Mouse (Mus musculus) forebrain, embryonic 14.5 days (tissue): ENCODE measurements at regions not wholly inside any gene's neighbourhood (a gene's known extent, or its start where the extent isn't known, plus 50 kb on each side); places are given as distances from the start of the nearest gene placed in this dataset.
A peak's percentile ranks its signal among the peaks of the same experiment; 100 is the strongest.

Experiments
- ATAC-seq: fragments of 200-750 bp; cut with Nextera tagmentation; 2 replicates; pipeline ENCODE4 v1.8.0; 2017; ENCODE audit warnings: mild to moderate bottlenecking, moderate library complexity
- DNase-seq: peaks from one replicate; pipeline ENCODE4 v3.0.0-alpha.2; 2015; ENCODE audit warnings: low spot score
- H3K27ac ChIP-seq: fragments of 300-500 bp; sonication (generic); 2 replicates; pipeline ENCODE4 v1.5.1; 2014; ENCODE audit warnings: low read depth, mild to moderate bottlenecking, control low read depth, low read length, moderate library complexity
- H3K27me3 ChIP-seq: fragments of 300-500 bp; sonication (generic); replicated peaks from 2 replicates; pipeline ENCODE4 v1.6.1; 2014; ENCODE audit warnings: low read length, control low read depth, mixed read lengths; ENCODE audit not compliant: control insufficient read depth, insufficient read depth
- H3K36me3 ChIP-seq: fragments of 300-500 bp; sonication (generic); 2 replicates; pipeline ENCODE4 v1.6.1; 2014; ENCODE audit warnings: low read length, control low read depth; ENCODE audit not compliant: control insufficient read depth, insufficient read depth
- H3K4me1 ChIP-seq: fragments of 300-500 bp; sonication (generic); 2 replicates; pipeline ENCODE4 v1.6.1; 2014; ENCODE audit warnings: antibody characterized with exemption, low read length, control low read depth; ENCODE audit not compliant: control insufficient read depth, insufficient read depth
- H3K4me2 ChIP-seq: fragments of 300-500 bp; sonication (generic); 2 replicates; pipeline ENCODE4 v1.6.1; 2014; ENCODE audit warnings: mild to moderate bottlenecking, control low read depth, low read length
- H3K4me3 ChIP-seq: fragments of 300-500 bp; sonication (generic); 2 replicates; pipeline ENCODE4 v1.5.1; 2014; ENCODE audit warnings: low read depth, low read length, control low read depth
- H3K9ac ChIP-seq: fragments of 300-500 bp; sonication (generic); 2 replicates; pipeline ENCODE4 v1.6.1; 2014; ENCODE audit warnings: mild to moderate bottlenecking, low read length, control low read depth, moderate library complexity
- H3K9me3 ChIP-seq: fragments of 300-500 bp; sonication (generic); replicated peaks from 2 replicates; pipeline ENCODE4 v1.6.1; 2016; ENCODE audit warnings: low read length, control low read depth, mixed read lengths; ENCODE audit not compliant: control insufficient read depth
- WGBS: fragments of 180-500 bp; shearing (Covaris S2); extraction: QIAGEN DNeasy Blood & Tissue Kit; methylation state at CpG from one replicate; pipeline ENCODE4 v1.1.7; 2014; 5-methylcytosine and 5-hydroxymethylcytosine counted together

- H3K4me3 ChIP-seq, result peak overlapping the region; percentile 35
- no peaks in the 10 kb centered on the region for H3K36me3 ChIP-seq
- H3K27me3 ChIP-seq, result no peaks in the 10 kb centered on the region
- ATAC-seq, result peak; percentile 93
- H3K27ac ChIP-seq, result peak overlapping the region; percentile 48; the same call in 1 of the 2 replicates
- H3K4me1 ChIP-seq, result peaks cover 11% of the 10 kb centered on the region
- H3K9me3 ChIP-seq, result no peaks in the 10 kb centered on the region
- peak; percentile 87 for DNase-seq
- H3K9ac ChIP-seq, result peak overlapping the region; percentile 58
- WGBS, result 1% methylated on average over 21 of the region's 21 CpGs
- H3K4me2 ChIP-seq, result peak overlapping the region; percentile 71
Observed at GRCm38 (mm10) chr2:160451481-160452238, 84.8 kb upstream of the Mafb start.

GRCm38 (mm10) chr2:160452239-160452530, 85.3 kb upstream of the Mafb start:
- no peak for ATAC-seq
- Histone ChIP-seq H3K9me3 (no peaks in the 10 kb centered on the region), H3K4me2 (peak overlapping the region; percentile 71), H3K4me1 (peaks cover 11% of the 10 kb centered on the region), H3K4me3 (peak overlapping the region; percentile 35), H3K36me3 (no peaks in the 10 kb centered on the region), H3K27me3 (no peaks in the 10 kb centered on the region), H3K9ac (peak overlapping the region; percentile 58), H3K27ac (no peak overlapping the region)
- WGBS, result 12% methylated on average over 6 of the region's 6 CpGs
- no peak for DNase-seq

GRCm38 (mm10) chr2:160452730-160453129, 85.9 kb upstream of the Mafb start:
- ATAC-seq (no peak), DNase-seq (no peak)

GRCm38 (mm10) chr2:160455617-160456016, 88.8 kb upstream of the Mafb start:
- no peak overlapping the region for H3K4me3 ChIP-seq
- WGBS, result 75% methylated on average over 10 of the region's 10 CpGs
- no peaks in the 10 kb centered on the region for H3K9me3 ChIP-seq
- H3K4me1 ChIP-seq, result peaks cover 11% of the 10 kb centered on the region
- no peak overlapping the region for H3K4me2 ChIP-seq
- no peaks in the 10 kb centered on the region for H3K27me3 ChIP-seq
- 0 out of 2 replicates have a peak overlapping the region, but pooled peaks have one; percentile 21 for H3K27ac ChIP-seq
- no peak overlapping the region for H3K9ac ChIP-seq
- ATAC-seq (no peak), DNase-seq (peak; percentile 34)
- H3K36me3 ChIP-seq, result no peaks in the 10 kb centered on the region

More at GRCm38 (mm10) chr2:160452730-160453129, 85.9 kb upstream of the Mafb start:
- Histone ChIP-seq H3K4me2 (no peak overlapping the region), H3K9me3 (no peaks in the 10 kb centered on the region), H3K4me3 (no peak overlapping the region), H3K27ac (no peak overlapping the region), H3K36me3 (no peaks in the 10 kb centered on the region), H3K27me3 (no peaks in the 10 kb centered on the region), H3K9ac (no peak overlapping the region), H3K4me1 (peaks cover 11% of the 10 kb centered on the region)
- 91% methylated on average over 6 of the region's 6 CpGs for WGBS

GRCm38 (mm10) chr2:160456681-160457080, 89.8 kb upstream of the Mafb start:
- DNase-seq (no peak), ATAC-seq (no peak)
- peaks cover 5% of the 10 kb centered on the region for H3K4me1 ChIP-seq
- no peaks in the 10 kb centered on the region for H3K27me3 ChIP-seq
- no peak overlapping the region for H3K4me2 ChIP-seq
- WGBS, result 86% methylated on average over 8 of the region's 8 CpGs
- no peak overlapping the region for H3K4me3 ChIP-seq
- H3K27ac ChIP-seq, result no peak overlapping the region
- H3K36me3 ChIP-seq, result no peaks in the 10 kb centered on the region
- H3K9me3 ChIP-seq, result no peaks in the 10 kb centered on the region
- H3K9ac ChIP-seq, result no peak overlapping the region

GRCm38 (mm10) chr2:160471561-160471960, 104.7 kb upstream of the Mafb start:
- Histone ChIP-seq H3K27me3 (no peaks in the 10 kb centered on the region), H3K4me3 (no peak overlapping the region), H3K9me3 (no peaks in the 10 kb centered on the region), H3K36me3 (no peaks in the 10 kb centered on the region), H3K9ac (no peak overlapping the region), H3K4me2 (no peak overlapping the region), H3K4me1 (no peaks in the 10 kb centered on the region), H3K27ac (no peak overlapping the region)
- DNase-seq, result no peak
- ATAC-seq, result no peak
- WGBS, result 53% methylated on average over 4 of the region's 4 CpGs

- no peak overlapping the region for H3K4me2 ChIP-seq
- ATAC-seq (no peak), DNase-seq (no peak)
- no peak overlapping the region for H3K4me3 ChIP-seq
- 87% methylated on average over 3 of the region's 3 CpGs for WGBS
- no peak overlapping the region for H3K27ac ChIP-seq
- H3K27me3 ChIP-seq, result no peaks in the 10 kb centered on the region
- H3K36me3 ChIP-seq, result no peaks in the 10 kb centered on the region
- H3K9me3 ChIP-seq, result no peaks in the 10 kb centered on the region
- H3K4me1 ChIP-seq, result no peaks in the 10 kb centered on the region
- H3K9ac ChIP-seq, result no peak overlapping the region
Observed at GRCm38 (mm10) chr2:160476181-160476580, 109.3 kb upstream of the Mafb start.

GRCm38 (mm10) chr2:160479240-160479639, 112.4 kb upstream of the Mafb start:
- no peak for DNase-seq
- no peaks in the 10 kb centered on the region for H3K4me1 ChIP-seq
- no peak overlapping the region for H3K4me3 ChIP-seq
- no peaks in the 10 kb centered on the region for H3K36me3 ChIP-seq
- H3K4me2 ChIP-seq, result no peak overlapping the region
- no peak for ATAC-seq
- 73% methylated on average over 7 of the region's 7 CpGs for WGBS
- no peak overlapping the region for H3K9ac ChIP-seq
- no peaks in the 10 kb centered on the region for H3K9me3 ChIP-seq
- no peak overlapping the region for H3K27ac ChIP-seq
- H3K27me3 ChIP-seq, result no peaks in the 10 kb centered on the region

- WGBS, result 53% methylated on average over 5 of the region's 5 CpGs
- no peak for ATAC-seq
Observed at GRCm38 (mm10) chr2:160485097-160485496, 118.2 kb upstream of the Mafb start.

More at GRCm38 (mm10) chr2:160485097-160485496, 118.2 kb upstream of the Mafb start:
- Histone ChIP-seq H3K9ac (no peak overlapping the region), H3K27me3 (no peaks in the 10 kb centered on the region), H3K27ac (no peak overlapping the region), H3K9me3 (no peaks in the 10 kb centered on the region), H3K4me1 (no peaks in the 10 kb centered on the region), H3K4me3 (no peak overlapping the region), H3K4me2 (no peak overlapping the region), H3K36me3 (no peaks in the 10 kb centered on the region)
- no peak for DNase-seq
